Mouse (Mus musculus): ENCODE data around the gene Inafm1. TPM values are rescaled to one million over a fixed set of nuclear protein-coding genes. Genes with fewer than 3 reads are reported as not detected.

Gene Inafm1
- polyA plus RNA-seq, 1 experiment: 23.1 TPM

DNA sequence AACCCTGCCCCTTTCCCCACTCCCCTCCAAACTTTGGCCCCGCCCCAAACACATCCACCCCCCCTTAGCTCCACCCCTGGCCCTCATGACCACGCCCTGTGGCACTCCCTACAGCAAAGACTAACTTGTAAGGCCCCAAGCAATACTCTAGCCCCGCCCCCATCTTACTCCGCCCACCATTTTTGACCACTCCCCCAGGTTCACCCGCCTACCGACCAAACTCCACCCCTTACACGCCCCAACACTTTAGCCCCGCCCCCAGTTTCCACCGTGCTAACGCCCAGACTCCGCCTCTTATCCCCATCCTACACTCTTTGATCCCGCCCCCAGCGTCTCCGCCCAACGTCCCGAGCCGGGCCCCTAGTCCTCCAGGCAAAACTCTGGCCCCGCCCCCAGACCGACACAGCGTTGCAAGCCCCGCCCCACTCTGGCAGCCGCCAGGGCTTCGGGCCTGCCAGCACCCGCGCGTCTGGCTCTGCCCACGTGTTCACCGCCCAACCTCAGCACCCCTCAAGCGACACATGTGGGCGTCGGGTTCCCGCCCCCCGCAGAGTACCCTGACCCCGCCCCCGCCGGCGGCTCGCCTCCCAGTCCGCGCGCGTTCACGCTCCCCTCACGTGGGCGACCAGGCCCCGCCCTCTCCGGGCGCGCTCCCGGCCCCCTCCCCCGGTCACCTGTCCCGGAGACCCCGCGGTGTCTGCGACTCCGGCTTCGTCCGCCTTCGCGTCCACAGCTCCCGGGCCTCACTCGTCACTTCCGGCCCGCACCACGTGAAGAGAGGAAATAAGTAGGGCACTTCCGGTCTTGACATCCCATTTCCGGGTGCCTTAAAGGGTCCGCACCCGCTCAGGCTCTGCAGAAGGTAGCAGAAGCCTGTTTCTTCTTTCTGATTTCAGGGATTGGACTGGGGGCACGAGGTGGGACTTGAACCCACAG, 12.9 kb upstream of the Inafm1 start, which contains the start of gene Ccdc9:
Ccdc9 (minus strand) TSS at position 770 of the 936 bp plus-strand sequence.
- WGBS: under 1% methylated on average over 69 of the region's 70 CpGs
- Histone ChIP-seq H3K27ac (ENCODE audit: insufficient read depth, low read depth, low read length) (peak within 1 kb of the TSS; percentile 83), H3K4me1 (ENCODE audit: control insufficient read depth, insufficient read depth, low read length) (no peaks in the 10 kb centered on the region), H3K27me3 (replicated peaks; ENCODE audit: control insufficient read depth, insufficient read depth, low read length) (no peaks in the 10 kb centered on the region), H3K4me3 (ENCODE audit: insufficient read depth, low read depth, low read length) (peak within 1 kb of the TSS; percentile 72), H3K36me3 (ENCODE audit: control insufficient read depth, insufficient read depth, low read length) (no peaks in the 10 kb centered on the region)
- peak; percentile 100 for DNase-seq
- TF ChIP-seq POLR2A (IDR thresholded peaks at IDR 0.05; ENCODE audit: low read depth, low read length) (peak; percentile 14), CTCF (conservative IDR thresholded peaks at IDR 0.05; ENCODE audit: insufficient read depth, insufficient read length, low read depth, low read length) (no peak)

- peak; percentile 91 for DNase-seq
- Histone ChIP-seq H3K36me3 (ENCODE audit: control insufficient read depth, insufficient read depth, low read length) (no peaks in the 10 kb centered on the region), H3K4me3 (ENCODE audit: insufficient read depth, low read depth, low read length) (peak overlapping the region; percentile 64), H3K27ac (ENCODE audit: insufficient read depth, low read depth, low read length) (peak overlapping the region; percentile 73), H3K4me1 (ENCODE audit: control insufficient read depth, insufficient read depth, low read length) (no peaks in the 10 kb centered on the region), H3K27me3 (replicated peaks; ENCODE audit: control insufficient read depth, insufficient read depth, low read length) (no peaks in the 10 kb centered on the region)
- WGBS: under 1% methylated on average over 14 of the region's 14 CpGs
- no peak for TF ChIP-seq POLR2A (IDR thresholded peaks at IDR 0.05; ENCODE audit: low read depth, low read length)
- TF ChIP-seq CTCF (conservative IDR thresholded peaks at IDR 0.05; ENCODE audit: insufficient read depth, insufficient read length, low read depth, low read length): no peak
These were observed 12.1 kb upstream of the Inafm1 start for GRCm38 (mm10) chr7:16285450-16286025.

GRCm38 (mm10) chr7:16284904-16285303, 11.5 kb upstream of the Inafm1 start:
- Histone ChIP-seq H3K4me1 (ENCODE audit: control insufficient read depth, insufficient read depth, low read length) (no peaks in the 10 kb centered on the region), H3K4me3 (ENCODE audit: insufficient read depth, low read depth, low read length) (peak overlapping the region; percentile 64; the same call in 1 of the 2 replicates), H3K36me3 (ENCODE audit: control insufficient read depth, insufficient read depth, low read length) (no peaks in the 10 kb centered on the region), H3K27ac (ENCODE audit: insufficient read depth, low read depth, low read length) (no peak overlapping the region), H3K27me3 (replicated peaks; ENCODE audit: control insufficient read depth, insufficient read depth, low read length) (no peaks in the 10 kb centered on the region)
- no peak for DNase-seq
- no peak for TF ChIP-seq POLR2A (IDR thresholded peaks at IDR 0.05; ENCODE audit: low read depth, low read length)
- TF ChIP-seq CTCF (conservative IDR thresholded peaks at IDR 0.05; ENCODE audit: insufficient read depth, insufficient read length, low read depth, low read length): no peak
- WGBS: 55% methylated on average over 9 of the region's 9 CpGs

GRCm38 (mm10) chr7:16284001-16284400, 10.6 kb upstream of the Inafm1 start:
- WGBS: 86% methylated on average over 8 of the region's 8 CpGs
- Histone ChIP-seq H3K4me3 (ENCODE audit: insufficient read depth, low read depth, low read length) (no peak overlapping the region), H3K27ac (ENCODE audit: insufficient read depth, low read depth, low read length) (no peak overlapping the region), H3K4me1 (ENCODE audit: control insufficient read depth, insufficient read depth, low read length) (no peaks in the 10 kb centered on the region), H3K27me3 (replicated peaks; ENCODE audit: control insufficient read depth, insufficient read depth, low read length) (no peaks in the 10 kb centered on the region), H3K36me3 (ENCODE audit: control insufficient read depth, insufficient read depth, low read length) (no peaks in the 10 kb centered on the region)
- no peak for TF ChIP-seq POLR2A (IDR thresholded peaks at IDR 0.05; ENCODE audit: low read depth, low read length)
- TF ChIP-seq CTCF (conservative IDR thresholded peaks at IDR 0.05; ENCODE audit: insufficient read depth, insufficient read length, low read depth, low read length): no peak
- no peak for DNase-seq

- Histone ChIP-seq H3K36me3 (ENCODE audit: control insufficient read depth, insufficient read depth, low read length) (no peaks in the 10 kb centered on the region), H3K4me3 (ENCODE audit: insufficient read depth, low read depth, low read length) (no peak overlapping the region), H3K27ac (ENCODE audit: insufficient read depth, low read depth, low read length) (no peak overlapping the region), H3K4me1 (ENCODE audit: control insufficient read depth, insufficient read depth, low read length) (no peaks in the 10 kb centered on the region), H3K27me3 (replicated peaks; ENCODE audit: control insufficient read depth, insufficient read depth, low read length) (no peaks in the 10 kb centered on the region)
- WGBS: 93% methylated on average over 13 of the region's 13 CpGs
- TF ChIP-seq CTCF (conservative IDR thresholded peaks at IDR 0.05; ENCODE audit: insufficient read depth, insufficient read length, low read depth, low read length) (no peak), POLR2A (IDR thresholded peaks at IDR 0.05; ENCODE audit: low read depth, low read length) (no peak)
- DNase-seq: no peak
These were observed 8.9 kb upstream of the Inafm1 start for GRCm38 (mm10) chr7:16282334-16282733.

GRCm38 (mm10) chr7:16280721-16281120, 7.3 kb upstream of the Inafm1 start:
- no peaks in the 10 kb centered on the region for H3K4me1 ChIP-seq (ENCODE audit: control insufficient read depth, insufficient read depth, low read length)
- DNase-seq: no peak
- no peak overlapping the region for H3K27ac ChIP-seq (ENCODE audit: insufficient read depth, low read depth, low read length)
- TF ChIP-seq CTCF (conservative IDR thresholded peaks at IDR 0.05; ENCODE audit: insufficient read depth, insufficient read length, low read depth, low read length): no peak
- no peak for TF ChIP-seq POLR2A (IDR thresholded peaks at IDR 0.05; ENCODE audit: low read depth, low read length)
- WGBS: 89% methylated on average over 11 of the region's 11 CpGs
- H3K36me3 ChIP-seq (ENCODE audit: control insufficient read depth, insufficient read depth, low read length): no peaks in the 10 kb centered on the region
- H3K27me3 ChIP-seq (replicated peaks; ENCODE audit: control insufficient read depth, insufficient read depth, low read length): no peaks in the 10 kb centered on the region
- H3K4me3 ChIP-seq (ENCODE audit: insufficient read depth, low read depth, low read length): no peak overlapping the region

All from kidney, adult 2 months (tissue).